Mouse (Mus musculus): ENCODE measurements at regions not wholly inside any gene's neighbourhood (a gene's known extent, or its start where the extent isn't known, plus 50 kb on each side); places are given as distances from the start of the nearest gene placed in this dataset.
"Not testable (repeated sequence)": the region's sequence is repeated elsewhere in the genome, so short reads cannot be mapped to it uniquely, and the experiment has no call there.

GRCm38 (mm10) chrX:65778656-65779370 lies 525.2 kb downstream of the 4930447F04Rik start:
- not testable (repeated sequence) for H3K4me3 ChIP-seq (replicated peaks; ENCODE audit: low read length); H3K4me1 ChIP-seq (replicated peaks; ENCODE audit: low read depth, low read length); H3K27me3 ChIP-seq (ENCODE audit: insufficient read depth, low read length); H3K36me3 ChIP-seq (ENCODE audit: insufficient read depth, low read length); H3K9me3 ChIP-seq (ENCODE audit: low read length)

- Histone ChIP-seq H3K36me3 (ENCODE audit: insufficient read depth, low read length) (no peaks in the 10 kb centered on the region), H3K4me1 (replicated peaks; ENCODE audit: low read depth, low read length) (no peaks in the 10 kb centered on the region), H3K9me3 (ENCODE audit: low read length) (no peaks in the 10 kb centered on the region), H3K27me3 (ENCODE audit: insufficient read depth, low read length) (no peaks in the 10 kb centered on the region), H3K4me3 (replicated peaks; ENCODE audit: low read length) (no peak overlapping the region)
- TF ChIP-seq POU5F1 (IDR thresholded peaks at IDR 0.05; ENCODE audit: borderline replicate concordance, low read length) = no peak
- TF ChIP-seq NANOG (IDR thresholded peaks at IDR 0.05; ENCODE audit: borderline replicate concordance, low read length) = no peak
- TF ChIP-seq CTCF (conservative IDR thresholded peaks at IDR 0.05; ENCODE audit: low read length) = no peak
Measured at GRCm38 (mm10) chrX:65769861-65770260, 534.2 kb downstream of the 4930447F04Rik start.

GRCm38 (mm10) chrX:65734577-65734976 lies 569.4 kb downstream of the 4930447F04Rik start:
- Histone ChIP-seq H3K4me3 (replicated peaks; ENCODE audit: low read length) (no peak overlapping the region), H3K36me3 (ENCODE audit: insufficient read depth, low read length) (no peaks in the 10 kb centered on the region), H3K27me3 (ENCODE audit: insufficient read depth, low read length) (no peaks in the 10 kb centered on the region), H3K4me1 (replicated peaks; ENCODE audit: low read depth, low read length) (no peaks in the 10 kb centered on the region), H3K9me3 (ENCODE audit: low read length) (no peaks in the 10 kb centered on the region)
- TF ChIP-seq CTCF (conservative IDR thresholded peaks at IDR 0.05; ENCODE audit: low read length) (peak; percentile 35), POU5F1 (IDR thresholded peaks at IDR 0.05; ENCODE audit: borderline replicate concordance, low read length) (no peak), NANOG (IDR thresholded peaks at IDR 0.05; ENCODE audit: borderline replicate concordance, low read length) (no peak)

GRCm38 (mm10) chrX:65715562-65715961 lies 588.5 kb downstream of the 4930447F04Rik start:
- no peaks in the 10 kb centered on the region for H3K4me1 ChIP-seq (replicated peaks; ENCODE audit: low read depth, low read length)
- H3K4me3 ChIP-seq (replicated peaks; ENCODE audit: low read length) = no peak overlapping the region
- H3K36me3 ChIP-seq (ENCODE audit: insufficient read depth, low read length) = no peaks in the 10 kb centered on the region
- no peaks in the 10 kb centered on the region for H3K27me3 ChIP-seq (ENCODE audit: insufficient read depth, low read length)
- TF ChIP-seq POU5F1 (IDR thresholded peaks at IDR 0.05; ENCODE audit: borderline replicate concordance, low read length) = no peak
- TF ChIP-seq CTCF (conservative IDR thresholded peaks at IDR 0.05; ENCODE audit: low read length) = no peak
- TF ChIP-seq NANOG (IDR thresholded peaks at IDR 0.05; ENCODE audit: borderline replicate concordance, low read length) = no peak
- H3K9me3 ChIP-seq (ENCODE audit: low read length) = no peaks in the 10 kb centered on the region

Measured in E14TG2a.4 (cell line).